Mouse (Mus musculus) megakaryocyte-erythroid progenitor cell, adult 5-6 weeks (primary cell): Measurements from ENCODE around the gene Snx21. TPM values are rescaled to one million over a fixed set of nuclear protein-coding genes. Genes with fewer than 3 reads are reported as not detected.

Source experiments
- ATAC-seq: replicated peaks from 2 replicates; pipeline ENCODE4 v1.8.0; 2016; ENCODE audit warnings: mild to moderate bottlenecking, inconsistent platforms; ENCODE audit not compliant: severe bottlenecking, poor library complexity, low FRiP score, low TSS enrichment
- total RNA-seq, 2 experiments: library from RNA; stranded (forward) in 1 of 2; stranded (reverse) in 1 of 2; fragments of 200-1000, 215-1000 nt in 1 of 2; fragments of >200 nt in 1 of 2; fragmentation: Nextera tagmentation in 1 of 2; gene quantifications; 2 replicates each; pipeline ENCODE4 v1.2.3; 2014 to 2017

Snx21 gene
- total RNA-seq (2014; fragmentation: Nextera tagmentation), result 0.11 and 7.6 TPM in 2 replicates
- 0.33 TPM in 1 of 2 replicates, not detected in the other for total RNA-seq (2017)

- peak; percentile 58 for ATAC-seq
Observed at GRCm38 (mm10) chr2:164785481-164786387, at the start of gene Snx21. TSS of gene Snx21 (plus strand) at chr2:164785823.

GRCm38 (mm10) chr2:164737377-164738090 lies 48.1 kb upstream of the Snx21 start:
- ATAC-seq, result no peak

GRCm38 (mm10) chr2:164739876-164740275 lies 45.7 kb upstream of the Snx21 start:
- no peak for ATAC-seq

DNA sequence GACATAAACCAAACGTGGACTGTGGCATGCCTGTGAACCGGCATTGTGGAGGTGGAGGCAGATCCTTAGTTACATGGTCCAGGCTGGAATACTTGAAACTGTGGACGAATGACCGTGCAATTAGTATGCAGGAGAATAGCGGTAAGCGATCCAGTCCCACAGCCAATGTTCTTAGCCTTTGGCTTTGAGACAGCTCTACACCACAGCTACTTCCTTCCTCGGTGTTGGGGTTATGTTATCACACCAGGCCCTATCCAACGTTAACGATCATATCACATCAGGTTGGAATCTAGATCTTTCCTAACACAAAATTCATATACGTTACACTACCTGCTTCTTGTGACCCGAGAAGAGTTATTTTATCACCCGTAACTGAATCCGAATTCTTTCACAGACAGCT lies 40.6 kb upstream of the Snx21 start:
- ATAC-seq, result no peak

- ATAC-seq, result peak; percentile 84
Observed at GRCm38 (mm10) chr2:164745843-164746479, 39.7 kb upstream of the Snx21 start, which contains the start of the genes Wfdc3 and Dnttip1. TSS of gene Wfdc3 (minus strand) at chr2:164745931. TSS of gene Dnttip1 (plus strand) at chr2:164745983.

DNA sequence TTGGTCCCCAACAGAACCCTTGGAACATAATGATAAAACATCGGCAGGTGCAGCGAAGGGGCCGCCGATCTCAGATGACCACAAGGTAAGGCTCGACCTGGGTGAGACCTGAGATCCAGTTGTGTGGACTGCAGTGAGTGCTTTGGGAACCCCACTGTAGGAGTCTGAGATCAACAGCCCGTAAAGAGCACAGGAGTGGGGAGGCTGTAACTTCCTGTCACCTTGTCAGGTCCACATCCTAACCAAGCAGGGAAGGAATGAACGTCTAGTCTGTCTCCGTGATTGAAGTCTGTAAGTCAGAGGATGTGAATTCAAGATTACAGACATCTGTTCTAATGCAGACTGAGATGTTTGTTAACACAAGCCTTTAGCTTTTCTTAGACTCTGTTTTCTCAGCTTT lies 38.9 kb upstream of the Snx21 start:
- ATAC-seq, result 0 out of 2 replicates have a peak, but pooled peaks have one; percentile 28

DNA sequence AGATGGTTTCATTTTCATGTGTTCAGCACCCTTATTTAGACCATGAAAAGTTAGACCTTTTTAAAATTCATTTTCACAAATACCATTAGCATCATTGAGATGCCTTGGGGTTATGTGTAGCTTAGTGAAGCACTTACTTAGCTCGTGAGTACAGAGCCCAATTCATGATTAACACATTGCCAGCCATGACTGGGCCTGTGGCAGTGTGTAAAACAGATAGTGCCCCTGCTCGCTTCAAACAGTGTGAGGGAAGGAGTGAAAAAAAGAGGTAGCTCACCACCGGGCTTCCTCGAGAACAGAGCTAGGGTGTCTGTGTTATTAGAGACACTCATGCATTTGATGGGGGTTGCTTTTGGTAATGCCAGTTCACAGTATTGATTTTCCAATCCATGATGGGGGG lies 37.4 kb upstream of the Snx21 start:
- no peak for ATAC-seq

DNA sequence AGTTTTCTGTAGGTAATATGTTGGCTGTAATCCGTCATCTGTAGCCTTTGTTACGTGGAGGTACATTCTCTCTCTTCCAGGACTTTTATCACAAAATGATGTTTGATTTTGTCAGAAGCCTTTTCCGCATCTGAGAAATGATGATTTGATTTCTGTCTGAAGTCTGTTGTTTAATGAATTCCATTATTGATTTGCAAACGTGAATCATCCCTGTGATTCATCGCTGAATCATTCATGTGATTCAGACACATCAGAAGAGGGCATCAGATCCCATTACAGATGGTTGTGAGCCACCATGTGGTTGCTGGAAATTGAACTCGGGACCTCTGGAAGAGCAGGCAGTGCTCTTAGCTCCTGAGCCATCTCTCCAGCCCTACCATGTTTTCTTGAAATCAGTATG lies 36.6 kb upstream of the Snx21 start:
- no peak for ATAC-seq

DNA sequence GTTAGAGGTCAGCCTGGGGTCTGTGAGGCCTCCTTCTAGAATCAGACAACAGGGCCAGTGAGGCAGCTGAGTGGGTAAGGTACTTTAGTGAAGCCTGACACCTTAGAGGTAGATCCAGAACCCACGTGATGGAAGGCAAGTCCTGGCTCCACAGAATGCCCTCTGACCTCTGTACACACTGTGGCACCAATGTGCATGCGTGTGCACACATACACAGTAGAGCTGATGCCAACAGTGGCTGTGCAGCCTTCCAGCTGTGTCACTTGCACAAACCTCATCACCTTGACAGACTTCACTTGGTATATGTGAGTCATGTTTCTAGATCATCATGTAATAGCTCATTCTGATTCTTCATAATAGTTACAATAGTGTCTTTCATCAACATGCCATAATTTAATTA lies 33.2 kb upstream of the Snx21 start:
- ATAC-seq, result no peak

DNA sequence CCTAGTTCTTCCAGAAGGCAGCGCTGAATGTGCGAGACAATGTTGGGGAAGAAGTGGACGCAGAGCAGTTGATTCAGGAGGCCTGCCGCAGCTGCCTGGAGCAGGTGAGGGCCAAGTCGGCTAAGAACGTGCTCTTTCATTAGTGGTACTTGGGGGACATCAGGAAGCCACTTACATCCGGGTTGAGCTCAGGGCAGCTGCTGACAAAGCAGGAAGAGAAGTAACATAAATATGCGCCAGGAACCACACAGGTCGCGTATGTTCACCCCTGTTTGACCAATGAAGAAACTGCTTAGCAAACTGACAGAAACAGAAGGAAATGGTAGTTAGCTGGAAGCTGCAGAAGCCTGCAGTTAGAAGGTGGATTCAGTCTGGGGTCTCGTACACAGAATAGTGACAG lies 31.5 kb upstream of the Snx21 start:
- no peak for ATAC-seq

GRCm38 (mm10) chr2:164754800-164755199 lies 30.8 kb upstream of the Snx21 start:
- no peak for ATAC-seq

- no peak for ATAC-seq
Observed at GRCm38 (mm10) chr2:164757841-164758240, 27.8 kb upstream of the Snx21 start.

DNA sequence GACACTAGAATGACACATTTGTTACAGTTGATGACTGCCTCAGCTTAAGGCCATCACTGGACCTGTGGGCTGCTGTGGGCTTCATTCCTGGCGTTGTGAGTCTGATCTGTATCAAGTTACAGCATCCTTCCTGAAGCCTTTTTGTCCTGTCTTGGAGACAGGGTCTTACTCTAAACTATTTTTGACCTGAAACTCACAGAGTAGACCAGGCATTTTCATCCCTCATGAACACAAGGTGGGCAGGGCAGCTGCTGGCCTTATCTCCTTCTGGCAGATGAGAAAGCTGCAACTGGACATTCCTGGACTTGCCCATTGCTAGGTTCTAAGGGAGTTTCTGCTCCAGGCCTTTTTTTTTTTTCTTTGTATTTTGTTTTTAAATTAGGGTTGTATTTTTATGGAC lies 26.9 kb upstream of the Snx21 start:
- ATAC-seq, result no peak

DNA sequence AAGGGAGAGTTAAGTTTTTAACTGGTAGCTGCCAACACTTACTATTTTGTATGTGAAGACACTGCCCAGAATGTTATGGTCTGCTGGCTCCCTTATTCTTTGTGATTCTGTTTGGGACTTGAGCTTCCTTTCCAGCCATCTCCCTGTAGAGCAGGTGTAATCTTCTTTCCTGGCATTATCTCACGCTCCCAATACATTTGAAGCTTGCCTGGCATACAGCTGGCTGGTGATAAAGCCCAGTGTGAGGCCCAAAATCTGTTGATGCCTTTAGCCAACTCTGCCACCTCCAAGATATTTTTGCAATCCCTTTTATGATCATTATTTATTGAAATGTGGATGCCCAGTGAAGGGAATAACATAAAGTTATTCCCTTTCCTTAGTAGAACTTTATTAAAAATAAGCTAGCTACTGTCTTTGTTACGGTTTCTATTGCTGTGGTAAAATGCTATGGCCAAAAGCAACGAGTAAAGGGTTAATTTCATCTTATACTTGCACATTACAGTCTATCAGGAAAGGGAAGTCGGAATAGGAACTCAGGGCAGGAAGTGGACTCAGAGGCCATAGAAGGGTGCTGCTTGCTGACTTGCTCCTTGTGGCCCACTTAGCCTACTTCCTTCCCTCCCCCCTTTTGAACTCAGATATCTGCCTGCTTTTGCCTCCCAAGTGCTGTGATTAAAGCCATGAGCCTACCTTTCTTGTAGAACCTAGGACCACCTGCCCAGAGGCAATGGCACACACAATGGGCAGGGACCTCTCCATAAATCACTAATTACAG lies 25.4 kb upstream of the Snx21 start:
- ATAC-seq, result peak; percentile 72

GRCm38 (mm10) chr2:164761502-164761901 lies 24.1 kb upstream of the Snx21 start:
- ATAC-seq, result peak; percentile 85

GRCm38 (mm10) chr2:164761971-164762370 lies 23.7 kb upstream of the Snx21 start:
- ATAC-seq, result no peak

- no peak for ATAC-seq
Observed at GRCm38 (mm10) chr2:164762593-164762992, 23.0 kb upstream of the Snx21 start.

- ATAC-seq, result no peak
Observed at GRCm38 (mm10) chr2:164765841-164766240, 19.8 kb upstream of the Snx21 start.

DNA sequence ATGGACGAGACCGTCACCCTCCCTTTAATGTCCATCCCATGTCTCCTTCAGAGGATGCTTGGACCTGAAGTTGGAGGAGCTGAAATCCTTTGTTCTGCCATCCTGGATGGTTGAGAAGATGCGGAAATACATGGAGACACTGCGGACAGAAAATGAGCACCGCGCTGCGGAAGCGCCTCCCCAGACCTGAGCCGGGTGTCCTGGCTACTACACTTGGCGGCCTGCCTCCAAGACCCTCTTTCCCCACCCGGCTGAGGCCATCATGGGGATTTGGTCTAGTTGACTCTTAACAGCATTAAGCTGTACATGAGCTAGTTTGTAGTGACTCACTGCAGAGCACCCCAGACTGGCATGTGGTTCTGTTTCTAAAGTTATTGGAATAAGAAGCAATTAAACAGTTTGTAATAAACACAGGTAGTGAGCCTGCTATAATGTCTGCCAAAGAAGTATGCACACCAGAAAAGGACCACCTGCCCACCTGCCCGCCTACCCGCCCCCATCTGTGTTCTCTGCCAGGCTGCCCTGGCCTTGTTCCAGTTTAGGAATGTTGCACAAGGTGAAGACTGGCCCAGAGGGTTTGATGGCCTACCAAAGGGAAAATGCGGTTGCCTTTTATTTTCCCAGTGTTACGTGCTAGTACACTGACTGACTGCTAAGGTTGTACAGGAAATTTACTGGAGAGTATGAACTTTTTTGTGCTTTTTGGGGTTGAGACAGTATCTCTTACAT lies 17.6 kb upstream of the Snx21 start:
- ATAC-seq, result no peak
